Mouse (Mus musculus) cerebellum, adult 9-11 months (tissue): ENCODE data around the gene 2010111I01Rik.
"Not testable (repeated sequence)": the region's sequence is repeated elsewhere in the genome, so short reads cannot be mapped to it uniquely, and the experiment has no call there.

Experiments used
- DNase-seq: peaks from one replicate; pipeline ENCODE4 v3.0.0; 2022

Gene 2010111I01Rik

GRCm38 (mm10) chr13:63297933-63298332 is 333.2 kb downstream of the 2010111I01Rik start:
- DNase-seq, result no peak

GRCm38 (mm10) chr13:63298931-63299330 is 334.2 kb downstream of the 2010111I01Rik start:
- no peak for DNase-seq

GRCm38 (mm10) chr13:63300929-63301328 is 336.2 kb downstream of the 2010111I01Rik start:
- DNase-seq, result no peak

GRCm38 (mm10) chr13:63301764-63302209 is 337.1 kb downstream of the 2010111I01Rik start:
- no peak for DNase-seq

GRCm38 (mm10) chr13:63302381-63302780 is 337.7 kb downstream of the 2010111I01Rik start:
- peak; percentile 73 for DNase-seq

GRCm38 (mm10) chr13:63304124-63304792 is 339.6 kb downstream of the 2010111I01Rik start:
- DNase-seq, result peak; percentile 62

GRCm38 (mm10) chr13:63304799-63305159 is 340.1 kb downstream of the 2010111I01Rik start:
- peak; percentile 65 for DNase-seq

- DNase-seq, result peak; percentile 74
Observed at GRCm38 (mm10) chr13:63305160-63306011, 340.7 kb downstream of the 2010111I01Rik start.

GRCm38 (mm10) chr13:63306768-63307167 is 342.1 kb downstream of the 2010111I01Rik start:
- peak; percentile 94 for DNase-seq

GRCm38 (mm10) chr13:63309563-63309962 is 344.9 kb downstream of the 2010111I01Rik start:
- DNase-seq, result no peak

- DNase-seq, result no peak
Observed at GRCm38 (mm10) chr13:63311156-63311555, 346.5 kb downstream of the 2010111I01Rik start.

GRCm38 (mm10) chr13:63313247-63313646 is 348.6 kb downstream of the 2010111I01Rik start:
- DNase-seq, result no peak

- no peak for DNase-seq
Observed at GRCm38 (mm10) chr13:63313748-63314607, 349.3 kb downstream of the 2010111I01Rik start.

GRCm38 (mm10) chr13:63314608-63314920 is 349.9 kb downstream of the 2010111I01Rik start:
- no peak for DNase-seq

GRCm38 (mm10) chr13:63315111-63315510 is 350.4 kb downstream of the 2010111I01Rik start:
- not testable (repeated sequence) for DNase-seq

GRCm38 (mm10) chr13:63315777-63316176 is 351.1 kb downstream of the 2010111I01Rik start:
- no peak for DNase-seq

- no peak for DNase-seq
Observed at GRCm38 (mm10) chr13:63316407-63316806, 351.7 kb downstream of the 2010111I01Rik start.

- DNase-seq, result peak; percentile 56
Observed at GRCm38 (mm10) chr13:63317681-63318104, 353.0 kb downstream of the 2010111I01Rik start.

GRCm38 (mm10) chr13:63319814-63320213 is 355.1 kb downstream of the 2010111I01Rik start:
- DNase-seq, result no peak

- DNase-seq, result no peak
Observed at GRCm38 (mm10) chr13:63321689-63322088, 357.0 kb downstream of the 2010111I01Rik start.

- no peak for DNase-seq
Observed at GRCm38 (mm10) chr13:63322756-63323155, 358.1 kb downstream of the 2010111I01Rik start.

GRCm38 (mm10) chr13:63323286-63324075 is 358.8 kb downstream of the 2010111I01Rik start:
- no peak for DNase-seq
